Mouse (Mus musculus): ENCODE results near the gene Bag3. TPM values are rescaled to one million over a fixed set of nuclear protein-coding genes. Genes with fewer than 3 reads are reported as not detected.

Bag3 gene
- polyA plus RNA-seq, 1 experiment = 17.8 TPM

DNA sequence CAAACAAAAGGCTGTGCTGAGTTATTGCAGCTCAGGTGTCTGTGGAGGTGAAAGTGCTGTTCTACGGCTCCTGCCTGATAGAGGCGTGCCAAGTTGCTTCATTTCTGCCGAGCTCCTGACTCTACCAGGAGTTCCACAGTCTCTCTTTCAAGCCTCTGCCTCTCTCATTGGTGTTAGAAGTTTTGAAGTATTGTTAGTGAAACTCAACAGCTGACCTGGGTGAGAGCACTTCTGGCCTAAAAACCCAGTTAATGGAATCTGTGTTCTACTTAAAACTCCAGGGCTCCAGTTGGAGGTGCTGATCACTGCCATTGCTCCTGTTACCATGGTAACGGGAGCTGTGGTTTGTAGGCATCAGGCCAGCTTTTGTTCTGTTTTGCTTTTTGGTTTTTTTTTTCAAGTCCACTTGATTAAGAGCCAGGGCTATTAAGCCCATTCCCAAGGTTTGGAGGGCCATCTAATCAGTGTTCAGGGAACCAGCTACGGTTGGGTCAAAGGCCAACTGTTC is 11.6 kb downstream of the Bag3 start:
- WGBS = 23% methylated on average over 5 of the region's 5 CpGs

DNA sequence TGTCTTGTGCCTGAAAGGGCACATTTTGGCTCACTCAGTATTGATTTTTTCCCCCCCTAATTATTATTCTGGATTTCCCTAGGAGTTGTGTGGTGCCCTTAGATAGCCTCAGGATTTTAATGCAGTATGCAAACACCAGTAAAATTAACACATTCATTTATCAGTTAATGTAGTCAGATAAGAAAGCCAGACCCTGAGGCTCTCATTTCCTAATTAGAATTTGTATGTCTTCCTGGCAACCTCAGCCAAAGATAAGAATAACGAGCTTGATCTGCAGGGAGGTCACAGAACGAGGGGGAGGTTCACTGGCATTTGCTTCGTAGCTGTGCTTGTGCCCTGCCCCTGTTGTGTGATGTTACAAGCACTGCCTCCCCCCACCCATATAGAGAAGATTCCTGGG is 12.7 kb downstream of the Bag3 start:
- no peak for DNase-seq (ENCODE audit: low read depth, low spot score)
- 22% methylated on average over 3 of the region's 3 CpGs for WGBS

More for the DNA sequence above, 11.6 kb downstream of the Bag3 start:
- no peak for DNase-seq (ENCODE audit: low read depth, low spot score)

DNA sequence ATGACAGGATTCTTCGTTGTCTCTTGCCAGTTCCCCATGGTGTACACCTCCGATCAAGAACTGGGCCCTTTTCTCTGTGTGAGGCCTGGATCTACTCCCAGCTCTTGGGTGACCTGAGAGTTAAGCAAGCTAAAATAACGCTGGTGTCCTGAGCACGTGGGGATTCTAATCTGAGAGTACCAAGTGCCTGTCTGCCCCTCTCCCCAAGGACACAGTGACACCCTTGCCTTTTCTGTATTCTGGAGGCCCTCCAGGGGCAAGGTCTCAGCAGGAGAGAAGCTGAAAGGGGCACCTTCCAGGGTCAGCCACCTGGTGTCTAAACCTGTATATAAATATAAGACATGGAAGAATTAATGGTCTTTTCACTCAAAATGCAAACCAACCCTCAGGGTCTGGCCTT is 14.3 kb downstream of the Bag3 start:
- no peak for DNase-seq (ENCODE audit: low read depth, low spot score)
- WGBS = 49% methylated on average over 4 of the region's 4 CpGs

DNA sequence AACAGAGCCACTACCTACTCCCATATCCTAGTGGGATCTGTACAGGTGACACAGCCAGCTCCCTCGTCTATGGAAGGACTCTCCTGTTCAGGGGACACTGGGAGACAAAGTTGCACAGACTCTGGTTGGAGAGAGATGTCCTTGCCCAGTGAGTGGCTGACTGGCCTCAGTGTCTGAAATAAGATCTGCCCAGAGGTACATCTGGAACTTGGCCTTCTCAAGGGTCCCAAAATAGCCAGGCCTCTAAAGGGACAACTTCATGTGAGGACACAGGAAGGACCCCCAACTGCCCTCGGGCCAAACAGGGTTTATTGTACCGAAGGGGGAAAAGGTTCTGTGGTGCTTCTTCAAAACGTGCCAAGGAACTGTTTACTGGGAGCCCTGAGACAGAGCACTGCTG is 14.8 kb downstream of the Bag3 start:
- WGBS = 47% methylated on average over 4 of the region's 4 CpGs
- DNase-seq (ENCODE audit: low read depth, low spot score) = no peak

DNA sequence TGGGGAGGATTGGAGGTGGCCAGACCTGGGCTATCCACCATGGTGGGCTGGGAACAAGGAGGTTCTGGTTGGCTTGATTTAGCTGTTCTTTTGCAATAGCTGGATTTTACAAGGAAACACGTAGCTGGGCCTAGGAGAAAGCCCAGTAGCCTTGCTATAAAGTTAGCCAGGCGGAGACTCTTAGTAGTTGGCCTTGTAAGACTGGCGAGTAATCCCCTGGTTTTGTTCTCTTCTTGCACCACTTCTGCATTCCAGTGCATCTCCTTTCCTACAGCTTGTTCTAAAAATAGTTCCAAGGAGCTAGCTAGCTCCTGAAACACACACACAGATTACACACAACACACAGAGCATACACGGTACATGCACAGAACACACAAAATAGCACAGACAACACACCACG is 15.4 kb downstream of the Bag3 start:
- WGBS = 46% methylated on average over 5 of the region's 5 CpGs
- DNase-seq (ENCODE audit: low read depth, low spot score) = no peak

DNA sequence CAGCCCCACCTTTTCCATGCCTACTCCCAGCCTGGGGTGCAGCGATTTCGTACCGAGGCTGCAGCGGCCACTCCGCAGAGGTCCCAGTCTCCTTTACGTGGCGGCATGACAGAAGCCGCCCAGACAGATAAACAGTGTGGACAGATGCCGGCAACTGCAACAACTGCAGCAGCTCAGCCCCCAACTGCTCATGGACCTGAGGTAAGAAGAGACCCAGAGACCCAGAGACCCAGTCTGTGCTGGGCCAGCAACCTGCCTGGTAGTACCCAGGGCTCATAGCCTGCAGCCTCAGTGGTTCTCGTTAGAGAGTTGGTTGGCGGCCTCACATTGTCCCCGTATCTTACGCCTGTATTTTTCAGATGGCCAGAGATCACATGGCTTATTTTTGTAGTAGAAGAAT is 16.7 kb downstream of the Bag3 start:
- 94% methylated on average over 13 of the region's 13 CpGs for WGBS
- no peak for DNase-seq (ENCODE audit: low read depth, low spot score)

DNA sequence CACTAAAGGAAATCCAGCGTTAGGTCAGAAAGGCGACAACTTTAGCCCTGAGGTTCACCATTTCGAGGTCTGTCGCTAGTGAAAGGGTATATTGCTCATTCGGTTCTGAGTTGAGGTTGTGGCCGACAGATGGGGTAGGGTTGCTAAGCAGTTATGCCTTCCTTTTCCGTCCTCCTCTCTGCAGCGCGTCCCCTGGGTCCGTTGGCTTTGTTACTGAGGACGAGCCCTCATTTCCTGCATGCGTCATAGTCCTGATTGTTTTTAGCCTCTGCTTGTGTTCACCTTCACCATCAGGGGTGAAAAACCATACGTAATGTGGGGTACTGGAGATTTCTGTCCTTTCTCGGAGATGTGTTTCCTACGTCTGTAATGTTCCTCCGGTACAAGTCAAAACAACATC is 17.3 kb downstream of the Bag3 start:
- whole genome bisulfite sequencing = 87% methylated on average over 16 of the region's 16 CpGs
- no peak for DNase-seq (ENCODE audit: low read depth, low spot score)

DNA sequence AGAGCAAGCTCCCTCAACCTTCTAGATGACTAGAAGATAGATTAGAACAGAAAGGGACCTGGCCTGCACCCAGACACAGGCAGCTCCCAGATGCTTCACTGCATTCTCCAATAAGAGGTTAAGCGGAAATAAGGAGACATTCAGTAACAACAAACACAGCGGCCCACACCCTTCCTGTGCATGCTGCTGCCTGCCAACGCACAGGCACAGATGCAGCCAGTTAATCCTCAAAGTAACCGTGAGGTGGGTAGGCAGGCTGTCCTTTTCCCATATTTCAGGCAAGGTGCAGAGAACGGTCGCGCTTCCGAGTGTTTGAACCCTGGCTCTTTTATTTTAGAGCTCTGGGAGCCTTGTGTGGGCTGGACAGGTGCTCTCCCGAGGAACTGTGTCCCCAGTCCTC is 17.8 kb downstream of the Bag3 start:
- WGBS = 56% methylated on average over 9 of the region's 9 CpGs
- DNase-seq (ENCODE audit: low read depth, low spot score) = no peak

DNA sequence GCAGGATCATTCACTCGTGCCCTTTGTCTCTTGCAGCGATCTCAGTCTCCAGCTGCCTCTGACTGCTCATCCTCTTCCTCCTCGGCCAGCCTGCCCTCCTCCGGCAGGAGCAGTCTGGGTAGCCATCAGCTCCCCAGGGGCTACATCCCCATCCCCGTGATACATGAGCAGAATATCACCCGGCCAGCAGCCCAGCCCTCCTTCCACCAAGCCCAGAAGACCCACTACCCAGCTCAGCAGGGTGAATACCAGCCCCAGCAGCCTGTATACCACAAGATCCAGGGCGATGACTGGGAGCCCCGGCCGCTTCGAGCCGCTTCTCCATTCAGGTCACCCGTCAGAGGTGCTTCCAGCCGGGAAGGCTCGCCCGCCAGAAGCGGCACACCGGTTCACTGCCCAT is 18.4 kb downstream of the Bag3 start:
- DNase-seq (ENCODE audit: low read depth, low spot score) = no peak
- 80% methylated on average over 17 of the region's 17 CpGs for WGBS

DNA sequence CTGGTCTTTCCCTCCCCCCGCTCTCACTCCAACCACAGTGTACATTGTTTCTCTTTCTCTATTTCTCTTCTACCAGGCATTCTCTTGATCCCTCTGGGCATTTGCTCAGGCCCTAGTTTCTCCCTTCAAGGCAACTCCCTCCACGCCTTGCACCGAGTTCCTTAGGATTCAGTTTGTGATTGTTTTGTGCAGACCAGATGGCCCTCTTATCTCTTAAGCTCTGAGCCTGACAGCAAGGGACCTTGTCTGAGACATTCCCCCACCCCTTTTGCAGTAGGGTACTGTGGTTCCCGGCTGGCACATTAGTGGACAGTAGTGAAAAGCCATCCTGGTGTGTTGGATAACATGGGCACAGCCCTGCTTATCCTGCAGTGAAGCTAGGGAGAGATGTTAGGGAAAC is 19.1 kb downstream of the Bag3 start:
- no peak for DNase-seq (ENCODE audit: low read depth, low spot score)
- 60% methylated on average over 4 of the region's 4 CpGs for WGBS

DNA sequence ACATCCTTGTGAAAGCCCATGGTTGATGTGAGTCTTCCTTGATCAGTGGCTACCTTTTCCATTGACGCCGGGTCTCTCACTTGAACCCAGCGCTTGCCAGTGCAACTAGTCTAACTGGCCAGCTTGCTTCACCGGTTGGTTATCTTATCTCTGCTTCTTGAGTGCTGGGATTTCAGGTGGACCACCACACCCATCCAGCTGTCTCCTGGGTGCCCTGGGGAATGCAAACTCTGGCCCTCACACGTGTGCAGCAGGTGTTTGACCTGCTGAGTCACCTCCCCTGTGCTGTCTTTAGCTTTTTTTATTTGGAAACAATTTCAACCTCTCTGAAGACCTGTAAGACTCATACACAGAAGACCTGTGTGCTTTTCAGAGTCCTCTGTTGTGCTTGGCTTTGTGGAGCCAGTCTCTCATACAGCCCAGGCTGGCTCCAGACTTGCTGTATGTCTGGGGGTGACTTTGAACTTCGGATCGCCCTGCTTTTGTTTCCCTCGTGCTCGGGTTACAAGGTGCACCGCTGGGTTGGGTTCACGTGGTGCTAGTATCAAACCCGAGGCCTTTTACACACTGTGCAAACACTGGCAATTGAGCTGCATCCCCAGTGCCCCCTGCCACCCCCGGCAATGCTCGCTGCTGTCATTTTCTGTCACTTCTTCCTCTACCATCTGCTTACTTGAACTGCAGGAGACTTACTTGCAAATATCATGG is 19.9 kb downstream of the Bag3 start:
- 40% methylated on average over 14 of the region's 14 CpGs for WGBS
- DNase-seq (ENCODE audit: low read depth, low spot score) = no peak

DNA sequence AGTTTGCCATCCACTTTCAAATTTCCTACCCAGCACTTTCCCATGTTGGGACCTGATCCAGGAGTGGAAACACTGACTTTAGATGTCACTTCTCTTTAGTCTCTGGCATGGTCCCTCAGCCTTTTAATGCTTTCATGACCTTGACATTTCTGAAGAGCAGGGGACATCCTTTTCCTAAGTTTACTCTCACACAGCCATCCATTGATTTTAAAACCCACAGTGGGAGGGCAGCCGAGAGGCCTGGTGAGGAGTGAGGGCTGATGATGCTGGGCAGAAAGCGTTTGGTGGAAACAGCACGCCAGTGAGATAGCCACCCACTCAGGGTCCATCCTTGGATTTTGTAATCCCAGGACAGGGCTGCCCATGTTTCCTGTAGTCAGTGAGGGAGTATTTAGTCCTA is 20.5 kb downstream of the Bag3 start:
- 95% methylated on average over 3 of the region's 3 CpGs for WGBS
- no peak for DNase-seq (ENCODE audit: low read depth, low spot score)

DNA sequence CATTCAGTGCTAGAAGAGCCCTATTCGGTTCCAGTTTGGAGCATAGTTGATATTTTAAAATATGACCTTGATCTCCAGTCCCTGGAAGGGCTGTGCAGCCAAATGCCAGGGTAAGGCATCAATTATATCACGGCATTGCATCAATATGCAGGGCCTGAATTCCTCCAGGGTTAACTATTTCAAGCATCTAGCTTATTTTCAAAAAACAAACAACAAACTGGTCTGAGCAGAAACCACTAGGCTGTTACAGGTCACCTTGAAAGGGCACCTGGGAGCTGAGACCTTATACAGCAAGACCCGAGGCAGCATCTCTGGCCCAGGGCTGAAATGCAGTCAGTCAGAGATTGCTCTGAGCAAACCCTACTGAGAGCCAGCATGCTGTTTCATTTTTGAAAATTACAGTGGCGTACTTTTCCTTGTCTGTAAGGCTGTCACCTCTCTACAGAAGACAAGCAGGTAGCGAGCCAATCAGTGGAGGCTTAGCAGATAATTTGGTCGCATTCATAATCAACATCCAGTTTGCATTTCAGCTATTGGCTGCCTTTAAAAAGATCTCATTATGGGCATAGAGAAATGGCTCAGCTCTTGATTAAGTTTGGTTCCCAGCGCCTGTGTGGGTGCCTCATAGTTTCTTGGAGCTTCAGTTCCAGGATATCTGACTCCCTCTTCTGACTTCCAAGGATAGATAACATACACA is 21.3 kb downstream of the Bag3 start:
- no peak for DNase-seq (ENCODE audit: low read depth, low spot score)
- 93% methylated on average over 7 of the region's 7 CpGs for WGBS

DNA sequence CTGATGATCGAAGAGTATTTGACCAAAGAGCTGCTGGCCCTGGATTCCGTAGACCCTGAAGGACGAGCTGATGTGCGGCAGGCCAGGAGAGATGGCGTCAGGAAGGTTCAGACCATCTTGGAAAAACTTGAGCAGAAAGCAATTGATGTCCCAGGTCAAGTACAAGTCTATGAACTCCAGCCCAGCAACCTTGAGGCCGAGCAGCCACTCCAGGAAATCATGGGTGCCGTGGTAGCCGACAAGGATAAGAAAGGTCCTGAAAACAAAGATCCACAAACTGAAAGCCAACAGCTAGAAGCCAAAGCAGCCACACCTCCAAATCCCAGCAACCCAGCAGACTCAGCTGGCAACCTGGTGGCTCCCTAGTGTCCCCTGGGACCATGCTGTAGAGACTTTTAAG is 22.6 kb downstream of the Bag3 start:
- DNase-seq (ENCODE audit: low read depth, low spot score) = no peak
- WGBS = 96% methylated on average over 8 of the region's 8 CpGs

DNA sequence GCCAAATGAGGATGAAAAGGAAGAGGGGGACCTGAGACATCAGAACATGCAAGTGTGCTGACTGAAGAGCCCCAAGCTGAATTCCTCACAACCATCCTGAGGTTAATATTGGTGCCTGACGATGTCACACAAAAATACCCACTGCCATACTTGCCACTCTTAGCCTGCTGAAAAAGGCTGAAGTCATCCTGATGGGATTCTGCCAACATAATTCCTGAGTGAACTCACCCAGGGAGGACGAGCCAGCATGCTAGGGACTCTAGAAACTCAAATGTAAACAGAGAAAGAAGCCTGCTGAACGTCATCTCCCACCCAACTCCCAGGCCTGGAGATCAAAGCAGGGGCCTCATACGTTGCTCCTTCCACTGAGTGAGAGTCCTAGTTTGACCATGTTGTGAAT is 25.7 kb downstream of the Bag3 start:
- DNase-seq (ENCODE audit: low read depth, low spot score) = no peak
- 41% methylated on average over 4 of the region's 4 CpGs for WGBS

DNA sequence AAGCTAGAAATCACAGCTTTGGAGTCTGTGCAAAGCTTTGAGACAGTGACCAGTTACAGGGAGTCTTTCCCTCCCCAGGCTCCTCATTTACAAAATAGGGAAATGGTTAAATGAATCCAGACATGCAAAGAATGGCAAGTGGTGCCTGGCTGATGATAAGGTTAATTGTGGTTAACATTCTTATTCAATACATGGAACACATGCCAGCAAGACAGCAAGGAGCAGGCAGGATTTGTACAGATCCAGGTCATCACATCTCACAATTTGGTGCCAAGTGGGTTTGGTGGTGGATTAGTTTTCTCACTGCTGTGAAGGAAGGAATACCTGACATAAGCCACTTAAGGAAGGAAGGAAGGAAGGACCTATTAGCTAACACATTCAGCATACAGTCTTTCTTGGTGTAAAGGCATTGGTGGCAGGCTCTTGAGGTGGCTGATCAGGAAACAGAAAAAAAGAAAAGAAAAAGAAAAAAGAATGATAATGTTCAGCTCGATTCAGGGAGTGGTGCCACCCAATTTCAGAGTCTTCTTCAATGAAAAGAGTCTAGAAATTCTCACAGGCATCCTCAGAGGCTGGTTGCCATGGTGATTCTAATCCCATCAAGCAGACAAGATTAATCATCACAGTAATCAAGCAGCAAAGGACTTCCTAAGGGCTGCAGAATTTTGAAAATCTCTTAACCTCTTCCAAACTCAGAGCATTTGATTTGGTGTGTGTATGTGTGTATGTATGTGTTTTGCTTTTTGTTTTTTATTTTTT is 27.1 kb downstream of the Bag3 start:
- WGBS = 37% methylated on average over 1 of the region's 1 CpGs
- DNase-seq (ENCODE audit: low read depth, low spot score) = no peak

DNA sequence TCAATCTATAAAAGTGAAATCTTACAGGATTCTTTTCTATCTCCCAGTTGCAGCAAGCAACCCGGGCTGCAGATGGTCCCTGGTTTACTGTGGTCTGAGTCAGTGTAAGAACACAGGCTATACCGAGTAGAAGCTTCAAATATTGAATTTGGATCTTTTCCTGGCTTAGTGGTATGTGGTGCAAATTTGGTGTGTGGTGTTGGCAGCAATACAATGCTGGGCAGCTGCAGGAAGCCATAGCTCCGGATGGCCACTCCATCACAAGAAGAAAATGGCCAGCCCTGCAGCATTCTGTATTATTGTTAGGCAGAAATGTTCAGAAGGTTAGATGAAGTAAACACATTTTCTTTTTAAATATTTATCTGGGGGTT is 27.7 kb downstream of the Bag3 start:
- WGBS = 33% methylated on average over 3 of the region's 3 CpGs
- no peak for DNase-seq (ENCODE audit: low read depth, low spot score)

DNA sequence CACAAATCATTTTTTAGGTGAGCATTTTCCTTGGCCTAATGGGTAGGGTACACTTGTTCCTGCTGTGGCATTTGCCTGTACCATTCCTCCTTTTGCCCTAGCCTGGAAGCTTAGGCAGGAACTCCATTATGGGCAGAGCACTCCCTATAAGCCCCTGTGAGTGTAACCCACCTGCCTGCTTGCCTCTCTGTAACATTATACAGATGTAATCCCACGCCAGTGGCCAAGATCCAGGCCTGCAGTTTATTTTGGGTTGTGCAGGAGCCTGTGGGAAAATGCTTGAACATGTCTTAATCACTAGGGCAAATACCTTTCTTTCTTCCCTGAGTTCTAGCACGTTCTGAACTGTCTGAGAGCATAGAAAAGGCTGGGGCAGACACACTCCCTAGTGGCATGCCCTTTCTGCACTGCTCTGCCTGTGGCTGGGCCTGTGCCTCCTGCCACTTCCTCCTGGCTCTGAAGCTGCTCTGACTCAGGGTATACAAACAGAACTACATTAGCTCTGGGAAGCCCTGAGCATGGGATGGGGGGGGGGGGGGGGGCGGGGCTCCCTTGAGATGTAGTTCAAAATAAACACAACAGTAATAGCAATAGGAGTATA is 29.8 kb downstream of the Bag3 start:
- no peak for DNase-seq (ENCODE audit: low read depth, low spot score)
- 26% methylated on average over 3 of the region's 3 CpGs for WGBS

DNA sequence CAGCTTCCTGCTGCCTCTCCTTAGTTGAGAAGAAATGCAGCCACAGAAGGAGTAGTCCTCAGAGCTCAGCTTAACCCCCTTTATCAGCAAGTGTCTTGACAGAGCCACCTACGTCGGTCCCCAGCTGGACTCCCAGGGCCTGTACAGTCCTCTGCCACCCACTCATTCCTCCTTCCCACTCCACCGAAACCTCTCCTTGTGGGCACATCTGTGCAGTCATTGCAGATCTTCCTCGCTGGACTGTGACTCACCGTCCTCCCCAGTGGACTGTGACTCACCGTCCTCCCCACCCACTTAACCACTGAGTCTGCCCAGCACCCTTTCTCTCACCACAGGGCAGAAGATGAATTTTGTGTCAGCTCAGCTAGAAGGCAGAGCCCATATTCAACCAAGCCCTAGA is 31.1 kb downstream of the Bag3 start:
- no peak for DNase-seq (ENCODE audit: low read depth, low spot score)
- WGBS = 51% methylated on average over 6 of the region's 6 CpGs

DNA sequence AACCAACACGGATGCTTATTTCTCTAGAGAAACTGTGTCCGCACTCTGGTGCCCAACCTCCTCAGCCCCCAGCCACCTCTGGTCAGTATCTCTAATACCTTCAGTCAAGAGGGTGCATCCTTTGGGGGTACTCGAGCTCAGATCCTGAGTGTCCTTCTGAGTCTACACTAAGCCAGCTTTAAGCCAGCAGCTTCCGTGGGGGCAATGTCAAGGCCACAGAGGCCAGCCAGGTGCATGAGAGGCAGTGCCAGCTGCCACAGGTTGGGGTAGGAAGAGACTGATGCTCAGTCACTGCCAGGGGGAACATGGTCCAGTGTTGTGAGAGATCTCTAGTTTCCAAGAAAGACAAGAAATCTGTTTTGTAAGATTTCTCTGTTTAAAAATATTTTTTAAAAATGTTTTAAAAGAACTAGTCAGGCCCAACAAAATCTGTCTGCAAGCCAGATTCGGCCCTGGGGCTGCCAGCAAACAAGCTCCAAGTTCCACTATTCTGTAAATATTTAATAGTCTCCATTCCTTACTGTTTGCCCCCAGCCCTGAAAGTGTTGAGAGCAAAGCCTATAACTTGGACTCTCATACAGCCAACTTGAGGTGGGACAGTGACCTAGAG is 31.8 kb downstream of the Bag3 start:
- no peak for DNase-seq (ENCODE audit: low read depth, low spot score)
- 75% methylated on average over 5 of the region's 5 CpGs for WGBS

Data from large intestine, adult 2 months (tissue).